Mouse (Mus musculus): ENCODE results near the gene Ccser2. TPM values are rescaled to one million over a fixed set of nuclear protein-coding genes. Genes with fewer than 3 reads are reported as not detected.
"Not testable (repeated sequence)": the region's sequence is repeated elsewhere in the genome, so short reads cannot be mapped to it uniquely, and the experiment has no call there.

Ccser2 gene
- 12.3 and 12.5 TPM in 2 replicates for polyA plus RNA-seq (2012; ENCODE audit: insufficient read depth, insufficient read length, missing spikeins)

- Histone ChIP-seq H3K4me1 (ENCODE audit: control insufficient read depth, insufficient read depth, low read length) (peaks cover 8% of the 10 kb centered on the region), H3K27ac (ENCODE audit: insufficient read depth, low read depth, low read length) (peak within 1 kb of the TSS; percentile 70), H3K4me3 (ENCODE audit: insufficient read depth, low read length) (peak within 1 kb of the TSS; percentile 76)
- TF ChIP-seq CTCF (IDR thresholded peaks at IDR 0.05; ENCODE audit: low read depth, low read length) (no peak), POLR2A (IDR thresholded peaks at IDR 0.05; ENCODE audit: borderline replicate concordance, low read depth, low read length) (no peak; the same call in 1 of the 2 replicates)
Measured at GRCm38 (mm10) chr14:36968628-36969147, at the start of gene Ccser2. Gene Ccser2, minus strand, starts transcription at chr14:36968777.

- Histone ChIP-seq H3K4me3 (ENCODE audit: insufficient read depth, low read length) (no peak overlapping the region), H3K4me1 (ENCODE audit: control insufficient read depth, insufficient read depth, low read length) (no peaks in the 10 kb centered on the region), H3K27ac (ENCODE audit: insufficient read depth, low read depth, low read length) (no peak overlapping the region)
- TF ChIP-seq POLR2A (IDR thresholded peaks at IDR 0.05; ENCODE audit: borderline replicate concordance, low read depth, low read length) (no peak), CTCF (IDR thresholded peaks at IDR 0.05; ENCODE audit: low read depth, low read length) (no peak)
Measured at GRCm38 (mm10) chr14:37015894-37016293, 47.3 kb upstream of the Ccser2 start.

- Histone ChIP-seq H3K4me3 (ENCODE audit: insufficient read depth, low read length) (no peak overlapping the region), H3K27ac (ENCODE audit: insufficient read depth, low read depth, low read length) (no peak overlapping the region), H3K4me1 (ENCODE audit: control insufficient read depth, insufficient read depth, low read length) (no peaks in the 10 kb centered on the region)
- TF ChIP-seq CTCF (IDR thresholded peaks at IDR 0.05; ENCODE audit: low read depth, low read length) (no peak), POLR2A (IDR thresholded peaks at IDR 0.05; ENCODE audit: borderline replicate concordance, low read depth, low read length) (no peak)
Measured at GRCm38 (mm10) chr14:37013644-37014043, 45.1 kb upstream of the Ccser2 start.

- Histone ChIP-seq H3K27ac (ENCODE audit: insufficient read depth, low read depth, low read length) (no peak overlapping the region), H3K4me3 (ENCODE audit: insufficient read depth, low read length) (no peak overlapping the region), H3K4me1 (ENCODE audit: control insufficient read depth, insufficient read depth, low read length) (no peaks in the 10 kb centered on the region)
- no peak for TF ChIP-seq CTCF (IDR thresholded peaks at IDR 0.05; ENCODE audit: low read depth, low read length)
- TF ChIP-seq POLR2A (IDR thresholded peaks at IDR 0.05; ENCODE audit: borderline replicate concordance, low read depth, low read length), result no peak
Measured at GRCm38 (mm10) chr14:37009686-37010085, 41.1 kb upstream of the Ccser2 start.

DNA sequence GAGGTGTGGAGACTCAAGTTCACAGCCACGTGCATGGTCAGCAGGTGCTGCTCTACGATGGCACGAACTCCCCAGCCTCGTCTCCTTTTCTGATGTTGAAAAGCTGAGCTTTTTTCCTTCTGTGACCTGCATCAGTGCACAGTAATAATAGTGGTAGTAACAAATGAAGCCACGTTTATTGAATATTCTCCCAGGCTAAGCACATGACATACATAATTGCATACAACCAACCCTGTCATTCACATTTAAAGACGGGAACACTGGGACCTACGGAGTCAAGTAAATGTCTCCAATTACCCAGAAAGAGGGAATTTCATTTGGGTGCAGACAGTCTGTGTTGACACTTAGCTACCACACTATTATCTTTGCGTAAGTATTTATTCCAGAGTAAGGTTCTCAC, 37.9 kb upstream of the Ccser2 start:
- Histone ChIP-seq H3K4me1 (ENCODE audit: control insufficient read depth, insufficient read depth, low read length) (no peaks in the 10 kb centered on the region), H3K4me3 (ENCODE audit: insufficient read depth, low read length) (no peak overlapping the region), H3K27ac (ENCODE audit: insufficient read depth, low read depth, low read length) (no peak overlapping the region)
- TF ChIP-seq POLR2A (IDR thresholded peaks at IDR 0.05; ENCODE audit: borderline replicate concordance, low read depth, low read length) (no peak), CTCF (IDR thresholded peaks at IDR 0.05; ENCODE audit: low read depth, low read length) (no peak)

DNA sequence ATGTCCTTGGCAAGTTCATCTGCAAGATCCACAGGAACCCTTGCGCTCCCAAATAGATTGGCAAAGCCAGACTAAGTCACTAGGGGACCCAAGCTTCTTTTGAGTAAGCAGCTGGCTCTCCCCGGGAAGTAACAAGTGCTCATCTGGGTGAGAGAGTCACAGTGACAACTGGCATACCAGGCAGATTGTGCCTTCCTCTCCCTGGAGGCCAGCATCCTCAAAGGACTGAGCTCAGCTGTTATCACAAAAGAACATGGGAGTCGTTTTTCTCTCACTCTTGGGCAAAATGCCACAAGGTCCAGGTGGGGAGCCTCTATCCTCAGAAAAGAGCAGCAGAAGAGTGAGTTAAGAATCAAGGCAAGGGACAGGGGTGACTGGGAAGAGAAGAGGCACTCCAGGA, 37.3 kb upstream of the Ccser2 start:
- TF ChIP-seq POLR2A (IDR thresholded peaks at IDR 0.05; ENCODE audit: borderline replicate concordance, low read depth, low read length) (no peak), CTCF (IDR thresholded peaks at IDR 0.05; ENCODE audit: low read depth, low read length) (no peak)
- Histone ChIP-seq H3K4me1 (ENCODE audit: control insufficient read depth, insufficient read depth, low read length) (no peaks in the 10 kb centered on the region), H3K4me3 (ENCODE audit: insufficient read depth, low read length) (no peak overlapping the region), H3K27ac (ENCODE audit: insufficient read depth, low read depth, low read length) (no peak overlapping the region)

DNA sequence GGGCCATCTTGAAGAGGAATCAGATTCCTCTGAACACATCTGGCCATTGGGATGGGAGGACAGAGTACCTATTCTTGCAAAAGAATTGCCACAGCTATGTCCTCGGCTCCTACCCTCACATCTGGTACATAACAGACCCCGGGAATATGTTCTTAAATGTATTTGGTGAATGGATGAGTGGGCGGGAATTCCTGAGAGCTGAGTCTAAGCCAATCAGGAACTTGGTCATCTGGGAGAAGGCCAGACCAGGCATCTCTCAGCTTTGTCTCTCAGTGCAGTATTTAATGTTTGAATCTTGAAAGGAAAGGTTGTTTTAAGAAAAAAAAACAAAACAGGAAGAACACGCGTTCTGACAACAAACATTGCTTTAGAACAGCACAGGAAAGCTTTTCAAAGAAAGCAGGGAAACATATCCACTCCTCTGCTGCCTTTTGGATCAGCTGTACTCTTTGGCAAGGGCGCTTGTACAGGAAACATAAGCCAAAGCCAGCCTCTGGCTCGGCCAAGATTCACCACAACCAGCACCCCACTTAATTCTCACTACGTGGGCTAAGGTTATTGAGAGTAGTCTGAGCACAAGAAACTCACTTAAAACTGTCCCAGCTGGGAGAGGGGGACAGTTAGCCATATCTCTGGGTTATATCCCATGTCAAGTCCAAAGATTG, 35.0 kb upstream of the Ccser2 start:
- Histone ChIP-seq H3K4me1 (ENCODE audit: control insufficient read depth, insufficient read depth, low read length) (no peaks in the 10 kb centered on the region), H3K27ac (ENCODE audit: insufficient read depth, low read depth, low read length) (no peak overlapping the region), H3K4me3 (ENCODE audit: insufficient read depth, low read length) (no peak overlapping the region)
- no peak for TF ChIP-seq POLR2A (IDR thresholded peaks at IDR 0.05; ENCODE audit: borderline replicate concordance, low read depth, low read length)
- TF ChIP-seq CTCF (IDR thresholded peaks at IDR 0.05; ENCODE audit: low read depth, low read length), result no peak

DNA sequence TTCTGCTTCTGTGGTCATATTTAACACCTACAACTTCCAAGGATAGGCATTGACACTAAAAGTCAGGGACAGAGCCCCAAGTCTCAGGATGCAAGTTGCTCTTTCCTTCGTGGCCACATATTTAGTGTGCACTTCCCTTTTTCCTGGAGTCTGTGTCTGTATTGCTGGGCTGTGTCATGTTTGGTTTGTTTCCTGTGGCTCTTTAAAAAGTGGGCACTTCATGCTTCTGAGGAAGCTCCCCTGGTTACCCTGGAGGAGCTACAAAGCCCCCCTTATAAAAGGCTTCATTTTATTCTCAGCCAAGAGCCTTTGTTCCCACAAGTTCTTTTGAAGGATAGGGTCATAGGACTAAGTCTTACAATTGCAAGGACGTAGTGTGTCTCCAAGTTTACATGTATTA, 34.3 kb upstream of the Ccser2 start:
- no peak overlapping the region for H3K27ac ChIP-seq (ENCODE audit: insufficient read depth, low read depth, low read length)
- no peaks in the 10 kb centered on the region for H3K4me1 ChIP-seq (ENCODE audit: control insufficient read depth, insufficient read depth, low read length)
- TF ChIP-seq POLR2A (IDR thresholded peaks at IDR 0.05; ENCODE audit: borderline replicate concordance, low read depth, low read length), result no peak
- no peak for TF ChIP-seq CTCF (IDR thresholded peaks at IDR 0.05; ENCODE audit: low read depth, low read length)
- no peak overlapping the region for H3K4me3 ChIP-seq (ENCODE audit: insufficient read depth, low read length)

DNA sequence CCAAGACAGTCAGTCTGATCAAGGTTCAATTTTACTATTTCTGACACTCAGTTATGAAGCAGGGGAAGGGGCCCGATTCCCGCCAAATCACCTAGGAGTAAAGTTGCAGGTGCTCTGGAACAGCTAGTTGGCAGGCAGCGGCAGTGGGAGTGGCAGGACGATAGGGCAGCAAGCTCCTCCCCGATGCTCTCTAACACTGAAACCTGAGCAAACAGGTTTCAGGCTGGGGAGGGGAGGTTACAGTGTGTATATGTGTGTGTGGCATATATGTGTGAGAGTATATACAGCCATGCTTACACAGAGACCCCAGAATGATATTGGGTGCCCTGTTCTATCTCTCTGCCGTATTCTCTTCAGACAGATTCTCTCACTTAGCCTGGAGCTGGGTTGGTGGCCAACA, 32.2 kb upstream of the Ccser2 start:
- H3K27ac ChIP-seq (ENCODE audit: insufficient read depth, low read depth, low read length); H3K4me3 ChIP-seq (ENCODE audit: insufficient read depth, low read length): not testable (repeated sequence)

GRCm38 (mm10) chr14:36989784-36990183, 21.2 kb upstream of the Ccser2 start:
- Histone ChIP-seq H3K27ac (ENCODE audit: insufficient read depth, low read depth, low read length) (no peak overlapping the region), H3K4me3 (ENCODE audit: insufficient read depth, low read length) (no peak overlapping the region), H3K4me1 (ENCODE audit: control insufficient read depth, insufficient read depth, low read length) (no peaks in the 10 kb centered on the region)
- TF ChIP-seq CTCF (IDR thresholded peaks at IDR 0.05; ENCODE audit: low read depth, low read length) (no peak), POLR2A (IDR thresholded peaks at IDR 0.05; ENCODE audit: borderline replicate concordance, low read depth, low read length) (no peak)

More for the DNA sequence above, 32.2 kb upstream of the Ccser2 start:
- not testable (repeated sequence) for H3K4me1 ChIP-seq (ENCODE audit: control insufficient read depth, insufficient read depth, low read length)
